Mouse (Mus musculus) ES-E14 (cell line): Measurements from ENCODE around the gene Xpnpep3.
A peak's percentile ranks its signal among the peaks of the same experiment; 100 is the strongest.

Experiments
- CHD2 ChIP-seq: IDR thresholded peaks from 2 replicates; pipeline ENCODE4 v1.6.1; 2014; ENCODE audit warnings: mild to moderate bottlenecking, low read depth, low read length, inconsistent platforms
- HCFC1 ChIP-seq: IDR thresholded peaks from 2 replicates; pipeline ENCODE4 v1.6.1; 2012; ENCODE audit warnings: low read length, inconsistent platforms, borderline replicate concordance; ENCODE audit not compliant: insufficient read depth
- MAFK ChIP-seq: IDR thresholded peaks from 2 replicates; pipeline ENCODE4 v1.6.1; 2014; ENCODE audit warnings: mild to moderate bottlenecking, low read depth, low read length, inconsistent platforms; ENCODE audit not compliant: insufficient read depth
- ZC3H11A ChIP-seq: IDR thresholded peaks from 2 replicates; pipeline ENCODE4 v1.6.1; 2012; ENCODE audit warnings: low read depth, mild to moderate bottlenecking, inconsistent platforms, low read length, borderline replicate concordance
- ZNF384 ChIP-seq: IDR thresholded peaks from 2 replicates; pipeline ENCODE4 v1.6.1; 2012; ENCODE audit warnings: low read depth, low read length, inconsistent platforms

- TF ChIP-seq ZNF384 = no peak
- TF ChIP-seq ZC3H11A = no peak
- TF ChIP-seq CHD2 = no peak
- no peak for TF ChIP-seq HCFC1
- TF ChIP-seq MAFK = 0 out of 2 replicates have a peak, but pooled peaks have one; percentile 4
Measured at GRCm38 (mm10) chr15:81466738-81467113, 66.8 kb downstream of the Xpnpep3 start.
